Mouse (Mus musculus): ENCODE results near the gene Col9a3. TPM values are rescaled to one million over a fixed set of nuclear protein-coding genes. Genes with fewer than 3 reads are reported as not detected.

The Col9a3 gene
- polyA plus RNA-seq, 1 experiment from 2014 or later, result 30.1 TPM

GRCm38 (mm10) chr2:180643626-180644025, 46.0 kb downstream of the Col9a3 start:
- H3K36me3 ChIP-seq, result peaks cover 5% of the 10 kb centered on the region; the same call in 1 of the 2 replicates
- no peak overlapping the region for H3K27ac ChIP-seq
- peaks cover 55% of the 10 kb centered on the region for H3K27me3 ChIP-seq (ENCODE audit: low read depth, poor library complexity, severe bottlenecking)
- DNase-seq (ENCODE audit: low spot score), result no peak
- H3K4me1 ChIP-seq, result peaks cover 7% of the 10 kb centered on the region; the same call in 1 of the 2 replicates
- peaks cover 12% of the 10 kb centered on the region for H3K9me3 ChIP-seq (replicated peaks)
- H3K4me3 ChIP-seq, result no peak overlapping the region

- H3K36me3 ChIP-seq, result peaks cover 5% of the 10 kb centered on the region; the same call in 1 of the 2 replicates
- H3K9me3 ChIP-seq (replicated peaks), result peaks cover 12% of the 10 kb centered on the region
- peak; percentile 25 for DNase-seq (ENCODE audit: low spot score)
- H3K4me3 ChIP-seq, result no peak overlapping the region
- peaks cover 27% of the 10 kb centered on the region for H3K27me3 ChIP-seq (ENCODE audit: low read depth, poor library complexity, severe bottlenecking)
- peaks cover 4% of the 10 kb centered on the region; the same call in 1 of the 2 replicates for H3K4me1 ChIP-seq
- no peak overlapping the region for H3K27ac ChIP-seq
These were observed 49.3 kb downstream of the Col9a3 start for GRCm38 (mm10) chr2:180646841-180647240.

- 83% methylated on average over 7 of the region's 7 CpGs for WGBS
- Histone ChIP-seq H3K4me1 (peaks cover 6% of the 10 kb centered on the region), H3K36me3 (no peaks in the 10 kb centered on the region), H3K27me3 (ENCODE audit: low read depth, poor library complexity, severe bottlenecking) (no peaks in the 10 kb centered on the region), H3K4me3 (no peak overlapping the region), H3K9me3 (replicated peaks) (no peaks in the 10 kb centered on the region), H3K27ac (no peak overlapping the region)
- no peak for DNase-seq (ENCODE audit: low spot score)
These were observed 57.1 kb downstream of the Col9a3 start for GRCm38 (mm10) chr2:180654666-180655065.

GRCm38 (mm10) chr2:180655150-180655549, 57.6 kb downstream of the Col9a3 start:
- H3K4me1 ChIP-seq, result peaks cover 11% of the 10 kb centered on the region
- peaks cover 4% of the 10 kb centered on the region; the same call in 1 of the 2 replicates for H3K27me3 ChIP-seq (ENCODE audit: low read depth, poor library complexity, severe bottlenecking)
- no peaks in the 10 kb centered on the region for H3K9me3 ChIP-seq (replicated peaks)
- 67% methylated on average over 6 of the region's 6 CpGs for WGBS
- no peak overlapping the region for H3K4me3 ChIP-seq
- no peak overlapping the region for H3K27ac ChIP-seq
- peaks cover 3% of the 10 kb centered on the region for H3K36me3 ChIP-seq
- DNase-seq (ENCODE audit: low spot score), result no peak

GRCm38 (mm10) chr2:180657394-180658013, 59.9 kb downstream of the Col9a3 start:
- peak; percentile 66 for DNase-seq (ENCODE audit: low spot score)
- H3K27me3 ChIP-seq (ENCODE audit: low read depth, poor library complexity, severe bottlenecking), result peaks cover 7% of the 10 kb centered on the region; the same call in 1 of the 2 replicates
- no peak overlapping the region for H3K4me3 ChIP-seq
- H3K36me3 ChIP-seq, result peaks cover 26% of the 10 kb centered on the region
- no peaks in the 10 kb centered on the region for H3K9me3 ChIP-seq (replicated peaks)
- WGBS, result 74% methylated on average over 4 of the region's 4 CpGs
- peaks cover 16% of the 10 kb centered on the region for H3K4me1 ChIP-seq
- no peak overlapping the region for H3K27ac ChIP-seq

GRCm38 (mm10) chr2:180658381-180658780, 60.8 kb downstream of the Col9a3 start:
- no peak for DNase-seq (ENCODE audit: low spot score)
- Histone ChIP-seq H3K4me3 (no peak overlapping the region), H3K27me3 (ENCODE audit: low read depth, poor library complexity, severe bottlenecking) (peaks cover 7% of the 10 kb centered on the region; the same call in 1 of the 2 replicates), H3K27ac (no peak overlapping the region), H3K4me1 (peaks cover 16% of the 10 kb centered on the region), H3K9me3 (replicated peaks) (no peaks in the 10 kb centered on the region), H3K36me3 (peaks cover 28% of the 10 kb centered on the region)
- WGBS, result 89% methylated on average over 5 of the region's 5 CpGs

GRCm38 (mm10) chr2:180659353-180660150, 62.0 kb downstream of the Col9a3 start:
- peak overlapping the region; percentile 61; the same call in 1 of the 2 replicates for H3K27ac ChIP-seq
- DNase-seq (ENCODE audit: low spot score), result peak; percentile 41

GRCm38 (mm10) chr2:180660521-180660920, 62.9 kb downstream of the Col9a3 start:
- H3K4me3 ChIP-seq, result no peak overlapping the region
- 97% methylated on average over 5 of the region's 5 CpGs for WGBS
- peaks cover 16% of the 10 kb centered on the region for H3K4me1 ChIP-seq
- no peaks in the 10 kb centered on the region for H3K9me3 ChIP-seq (replicated peaks)
- no peak overlapping the region for H3K27ac ChIP-seq
- no peak for DNase-seq (ENCODE audit: low spot score)
- H3K36me3 ChIP-seq, result peaks cover 42% of the 10 kb centered on the region
- H3K27me3 ChIP-seq (ENCODE audit: low read depth, poor library complexity, severe bottlenecking), result peaks cover 7% of the 10 kb centered on the region; the same call in 1 of the 2 replicates

More at GRCm38 (mm10) chr2:180659353-180660150, 62.0 kb downstream of the Col9a3 start:
- Histone ChIP-seq H3K27me3 (ENCODE audit: low read depth, poor library complexity, severe bottlenecking) (peaks cover 7% of the 10 kb centered on the region; the same call in 1 of the 2 replicates), H3K4me3 (peak overlapping the region; percentile 40), H3K36me3 (peaks cover 33% of the 10 kb centered on the region), H3K4me1 (peaks cover 16% of the 10 kb centered on the region), H3K9me3 (replicated peaks) (no peaks in the 10 kb centered on the region)
- 34% methylated on average over 42 of the region's 42 CpGs for whole genome bisulfite sequencing

- peaks cover 16% of the 10 kb centered on the region for H3K4me1 ChIP-seq
- H3K9me3 ChIP-seq (replicated peaks), result no peaks in the 10 kb centered on the region
- WGBS, result 91% methylated on average over 4 of the region's 4 CpGs
- no peak for DNase-seq (ENCODE audit: low spot score)
- no peak overlapping the region for H3K4me3 ChIP-seq
- peaks cover 7% of the 10 kb centered on the region; the same call in 1 of the 2 replicates for H3K27me3 ChIP-seq (ENCODE audit: low read depth, poor library complexity, severe bottlenecking)
- no peak overlapping the region for H3K27ac ChIP-seq
- peaks cover 57% of the 10 kb centered on the region for H3K36me3 ChIP-seq
These were observed 64.4 kb downstream of the Col9a3 start for GRCm38 (mm10) chr2:180662008-180662407.

Other genes starting within 250 kb of the Col9a3 start
- 0.41 and 1.8 TPM in 2 replicates for gene Slco4a1, start 141.5 kb upstream of the Col9a3 start, polyA plus RNA-seq (2016; fragmentation: Nextera tagmentation; extraction: Ambion mirVana)
- 0.11 and 0.28 TPM in 2 replicates for gene Ntsr1, start 97.8 kb upstream of the Col9a3 start, polyA plus RNA-seq (2016; fragmentation: Nextera tagmentation; extraction: Ambion mirVana)
- gene Mrgbp, start 16.5 kb upstream of the Col9a3 start, polyA plus RNA-seq (2016; fragmentation: Nextera tagmentation; extraction: Ambion mirVana), result 33.8 and 38.3 TPM in 2 replicates
- 107 and 112 TPM in 2 replicates for gene Ogfr, start 8.5 kb upstream of the Col9a3 start, polyA plus RNA-seq (2016; fragmentation: Nextera tagmentation; extraction: Ambion mirVana)
- 0.16 and 0.19 TPM in 2 replicates for gene Tcfl5, start 44.9 kb downstream of the Col9a3 start, polyA plus RNA-seq (2016; fragmentation: Nextera tagmentation; extraction: Ambion mirVana)
- 33.7 and 40.0 TPM in 2 replicates for gene Dido1, start 112.2 kb downstream of the Col9a3 start, polyA plus RNA-seq (2016; fragmentation: Nextera tagmentation; extraction: Ambion mirVana)
- gene Gid8, start 112.3 kb downstream of the Col9a3 start, polyA plus RNA-seq (2016; fragmentation: Nextera tagmentation; extraction: Ambion mirVana), result 44.8 and 53.4 TPM in 2 replicates
- 0.38 and 0.73 TPM in 2 replicates for gene Slc17a9, start 127.5 kb downstream of the Col9a3 start, polyA plus RNA-seq (2016; fragmentation: Nextera tagmentation; extraction: Ambion mirVana)
- not detected in 2 replicates for gene Bhlhe23, start 179.1 kb downstream of the Col9a3 start, polyA plus RNA-seq (2016; fragmentation: Nextera tagmentation; extraction: Ambion mirVana)